Mouse (Mus musculus): Measurements from ENCODE around the gene Rccd1.

GRCm38 (mm10) chr7:80331433-80331832 is 7.2 kb upstream of the Rccd1 start:
- TF ChIP-seq CTCF (IDR thresholded peaks at IDR 0.05; ENCODE audit: borderline replicate concordance, insufficient read depth, low read depth, low read length) (no peak), POLR2A (IDR thresholded peaks at IDR 0.05; ENCODE audit: borderline replicate concordance, insufficient read depth, low read length) (no peak)

Data from cerebellum, adult 2 months (tissue).